Mouse (Mus musculus) mature B cell (primary cell): ENCODE results near the gene Lmx1a.

Experiments used
- in situ Hi-C: fragments of 300-500 bp; cut with MboI; formaldehyde crosslinking; loops from 2 replicates; pipeline ENCODE4 v1.14.3; 2019

Gene Lmx1a

GRCm38 (mm10) chr1:167781787-167782484, 92.9 kb downstream of the Lmx1a start:
- in situ Hi-C loops: no loop called here

GRCm38 (mm10) chr1:167784067-167784466, 95.0 kb downstream of the Lmx1a start:
- in situ Hi-C loops: no loop called here

- in situ Hi-C loops: no loop called here
These were observed 99.8 kb downstream of the Lmx1a start for GRCm38 (mm10) chr1:167788684-167789413.

GRCm38 (mm10) chr1:167789448-167789847, 100.4 kb downstream of the Lmx1a start:
- in situ Hi-C loops: no loop called here

GRCm38 (mm10) chr1:167790688-167791087, 101.7 kb downstream of the Lmx1a start:
- in situ Hi-C loops: no loop called here

- in situ Hi-C loops: no loop called here
These were observed 102.2 kb downstream of the Lmx1a start for GRCm38 (mm10) chr1:167791221-167791620.

GRCm38 (mm10) chr1:167801923-167802322, 112.9 kb downstream of the Lmx1a start:
- in situ Hi-C loops: no loop called here

GRCm38 (mm10) chr1:167802510-167803271, 113.7 kb downstream of the Lmx1a start:
- in situ Hi-C loops: no loop called here

GRCm38 (mm10) chr1:167803351-167803981, 114.4 kb downstream of the Lmx1a start:
- in situ Hi-C loops: no loop called here

GRCm38 (mm10) chr1:167804836-167805235, 115.8 kb downstream of the Lmx1a start:
- in situ Hi-C loops: no loop called here

- in situ Hi-C loops: no loop called here
These were observed 122.1 kb downstream of the Lmx1a start for GRCm38 (mm10) chr1:167811141-167811540.

GRCm38 (mm10) chr1:167815166-167815565, 126.1 kb downstream of the Lmx1a start:
- in situ Hi-C loops: no loop called here

GRCm38 (mm10) chr1:167817028-167817427, 128.0 kb downstream of the Lmx1a start:
- in situ Hi-C loops: no loop called here

- in situ Hi-C loops: no loop called here
These were observed 128.6 kb downstream of the Lmx1a start for GRCm38 (mm10) chr1:167817616-167818015.

GRCm38 (mm10) chr1:167820031-167820430, 131.0 kb downstream of the Lmx1a start:
- in situ Hi-C loops: no loop called here

- in situ Hi-C loops: no loop called here
These were observed 132.1 kb downstream of the Lmx1a start for GRCm38 (mm10) chr1:167821125-167821524.

- in situ Hi-C loops: no loop called here
These were observed 141.3 kb downstream of the Lmx1a start for GRCm38 (mm10) chr1:167830291-167830690.

- in situ Hi-C loops: no loop called here
These were observed 142.6 kb downstream of the Lmx1a start for GRCm38 (mm10) chr1:167831601-167832000.

- in situ Hi-C loops: no loop called here
These were observed 165.8 kb downstream of the Lmx1a start for GRCm38 (mm10) chr1:167854801-167855200.

GRCm38 (mm10) chr1:167872028-167872427, 183.0 kb downstream of the Lmx1a start:
- in situ Hi-C loops: no loop called here

- in situ Hi-C loops: no loop called here
These were observed 185.1 kb downstream of the Lmx1a start for GRCm38 (mm10) chr1:167874099-167874498.

- in situ Hi-C loops: no loop called here
These were observed 188.9 kb downstream of the Lmx1a start for GRCm38 (mm10) chr1:167877931-167878330.
